Mouse (Mus musculus) embryonic fibroblast, embryonic 13.5 days (primary cell): ENCODE results near the gene Slc13a1.

ENCODE experiments used
- CTCF ChIP-seq: IDR thresholded peaks from 2 replicates; pipeline ENCODE4 v1.5.1; 2011; ENCODE audit warnings: mild to moderate bottlenecking, control low read depth, low read length, moderate library complexity, borderline replicate concordance; ENCODE audit not compliant: insufficient read depth
- POLR2A ChIP-seq: IDR thresholded peaks from 2 replicates; pipeline ENCODE4 v1.6.1; 2011; ENCODE audit warnings: low read depth, mild to moderate bottlenecking, control low read depth, low read length, moderate library complexity

DNA sequence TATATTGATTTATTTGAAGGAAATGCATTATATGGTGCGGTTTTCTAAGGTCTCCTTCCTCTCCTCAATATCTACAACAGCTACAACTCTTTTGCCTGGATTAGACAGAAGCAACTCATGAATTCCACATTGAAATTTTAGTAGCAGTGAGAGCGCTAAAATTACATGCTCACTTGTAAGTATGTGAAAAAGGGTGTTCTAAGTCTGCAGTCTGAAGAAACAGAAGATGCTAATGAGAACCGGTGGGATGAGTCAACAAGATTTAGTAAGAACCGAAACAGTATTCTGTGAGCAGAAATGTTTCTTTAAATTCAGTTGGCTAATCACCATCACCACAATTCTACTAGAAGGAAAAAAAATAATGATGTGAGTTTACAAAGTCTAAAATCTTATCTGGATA, 34.9 kb downstream of the Slc13a1 start:
- TF ChIP-seq POLR2A (no peak), CTCF (no peak)
